Mouse (Mus musculus): ENCODE data around the gene Rnf113a2. TPM values are rescaled to one million over a fixed set of nuclear protein-coding genes. Genes with fewer than 3 reads are reported as not detected.

Rnf113a2 gene
- polyA plus RNA-seq, 1 experiment: 3.8 TPM

DNA sequence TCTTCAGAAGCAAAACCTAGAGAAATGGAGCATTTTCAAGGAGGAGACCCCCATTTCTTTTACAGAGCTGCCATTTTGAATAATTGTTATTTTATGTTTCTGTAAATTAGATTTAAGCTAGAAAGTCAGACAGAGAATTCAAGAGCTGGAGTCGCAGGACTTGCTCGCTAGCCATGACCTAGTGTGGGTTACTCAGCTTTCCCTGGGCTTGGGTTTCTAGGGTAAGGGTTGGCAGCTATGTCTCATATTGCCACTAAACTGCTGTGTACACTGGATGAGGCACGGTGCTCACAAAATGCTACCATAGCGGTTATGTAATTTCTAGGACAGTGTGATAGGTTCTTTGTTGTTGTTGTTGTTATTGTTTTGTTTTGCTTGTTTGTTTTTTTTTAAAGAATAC, 24.3 kb upstream of the Rnf113a2 start:
- no peaks in the 10 kb centered on the region for H3K27me3 ChIP-seq (ENCODE audit: control insufficient read depth, insufficient read depth, insufficient read length)
- H3K79me2 ChIP-seq (ENCODE audit: control insufficient read depth, insufficient read depth): no peaks in the 10 kb centered on the region
- H3ac ChIP-seq (ENCODE audit: control insufficient read depth, insufficient read length): no peak overlapping the region
- no peak overlapping the region for H3K4me2 ChIP-seq (ENCODE audit: low read depth)
- TF ChIP-seq MYOD1 (IDR thresholded peaks at IDR 0.05; ENCODE audit: control insufficient read depth in 1 of 3, insufficient read length in 2 of 3, low read depth in 2 of 3): no peak
- no peak for TF ChIP-seq POLR2AphosphoS2 (IDR thresholded peaks at IDR 0.05; ENCODE audit: insufficient read length, low read depth)
- TF ChIP-seq USF1 (IDR thresholded peaks at IDR 0.05; ENCODE audit: low read depth): no peak
- TF ChIP-seq E2F4 (IDR thresholded peaks at IDR 0.05; ENCODE audit: insufficient read depth): no peak
- TF ChIP-seq MAX (IDR thresholded peaks at IDR 0.05; ENCODE audit: low read depth): no peak
- TF ChIP-seq SRF (IDR thresholded peaks at IDR 0.05; ENCODE audit: control insufficient read depth, insufficient read length, low read depth): no peak
- no peak for TF ChIP-seq TCF3 (IDR thresholded peaks at IDR 0.05; ENCODE audit: insufficient read length, low read depth)
- TF ChIP-seq MYOG (IDR thresholded peaks at IDR 0.05; ENCODE audit: control insufficient read depth in 1 of 3, insufficient read depth in 1 of 3, insufficient read length in 2 of 3, low read depth in 2 of 3): no peak
- TF ChIP-seq TCF12 (IDR thresholded peaks at IDR 0.05; ENCODE audit: insufficient read depth, poor library complexity, severe bottlenecking): no peak
- no peak overlapping the region for H3K4me3 ChIP-seq
- no peaks in the 10 kb centered on the region for H3K36me3 ChIP-seq (ENCODE audit: control insufficient read depth, insufficient read depth)

GRCm38 (mm10) chr12:84393847-84394246, 23.1 kb upstream of the Rnf113a2 start:
- Histone ChIP-seq H3K4me2 (ENCODE audit: low read depth) (no peak overlapping the region), H3K36me3 (ENCODE audit: control insufficient read depth, insufficient read depth) (no peaks in the 10 kb centered on the region), H3K79me2 (ENCODE audit: control insufficient read depth, insufficient read depth) (no peaks in the 10 kb centered on the region), H3K27me3 (ENCODE audit: control insufficient read depth, insufficient read depth, insufficient read length) (no peaks in the 10 kb centered on the region), H3K4me3 (no peak overlapping the region), H3ac (ENCODE audit: control insufficient read depth, insufficient read length) (no peak overlapping the region)
- TF ChIP-seq E2F4 (IDR thresholded peaks at IDR 0.05; ENCODE audit: insufficient read depth): no peak

- H3K4me3 ChIP-seq: no peak overlapping the region
- TF ChIP-seq SRF (IDR thresholded peaks at IDR 0.05; ENCODE audit: control insufficient read depth, insufficient read length, low read depth) (no peak), USF1 (IDR thresholded peaks at IDR 0.05; ENCODE audit: low read depth) (no peak), TCF3 (IDR thresholded peaks at IDR 0.05; ENCODE audit: insufficient read length, low read depth) (no peak), TCF12 (IDR thresholded peaks at IDR 0.05; ENCODE audit: insufficient read depth, poor library complexity, severe bottlenecking) (no peak), MYOG (IDR thresholded peaks at IDR 0.05; ENCODE audit: control insufficient read depth in 1 of 3, insufficient read depth in 1 of 3, insufficient read length in 2 of 3, low read depth in 2 of 3) (no peak), MAX (IDR thresholded peaks at IDR 0.05; ENCODE audit: low read depth) (no peak), E2F4 (IDR thresholded peaks at IDR 0.05; ENCODE audit: insufficient read depth) (no peak), REST (IDR thresholded peaks at IDR 0.05; ENCODE audit: insufficient read depth, insufficient read length) (no peak), MYOD1 (IDR thresholded peaks at IDR 0.05; ENCODE audit: control insufficient read depth in 1 of 3, insufficient read length in 2 of 3, low read depth in 2 of 3) (no peak), CEBPB (IDR thresholded peaks at IDR 0.05; ENCODE audit: insufficient read depth, poor library complexity, severe bottlenecking) (no peak), POLR2AphosphoS2 (IDR thresholded peaks at IDR 0.05; ENCODE audit: insufficient read length, low read depth) (no peak), POLR2A (IDR thresholded peaks at IDR 0.05; ENCODE audit: insufficient read length, low read depth) (no peak)
- no peak overlapping the region for H3ac ChIP-seq (ENCODE audit: control insufficient read depth, insufficient read length)
- H3K79me2 ChIP-seq (ENCODE audit: control insufficient read depth, insufficient read depth): no peaks in the 10 kb centered on the region
- H3K27me3 ChIP-seq (ENCODE audit: control insufficient read depth, insufficient read depth, insufficient read length): no peaks in the 10 kb centered on the region
- H3K4me2 ChIP-seq (ENCODE audit: low read depth): no peak overlapping the region
- H3K36me3 ChIP-seq (ENCODE audit: control insufficient read depth, insufficient read depth): no peaks in the 10 kb centered on the region
Measured at GRCm38 (mm10) chr12:84396947-84397679, 19.9 kb upstream of the Rnf113a2 start.

DNA sequence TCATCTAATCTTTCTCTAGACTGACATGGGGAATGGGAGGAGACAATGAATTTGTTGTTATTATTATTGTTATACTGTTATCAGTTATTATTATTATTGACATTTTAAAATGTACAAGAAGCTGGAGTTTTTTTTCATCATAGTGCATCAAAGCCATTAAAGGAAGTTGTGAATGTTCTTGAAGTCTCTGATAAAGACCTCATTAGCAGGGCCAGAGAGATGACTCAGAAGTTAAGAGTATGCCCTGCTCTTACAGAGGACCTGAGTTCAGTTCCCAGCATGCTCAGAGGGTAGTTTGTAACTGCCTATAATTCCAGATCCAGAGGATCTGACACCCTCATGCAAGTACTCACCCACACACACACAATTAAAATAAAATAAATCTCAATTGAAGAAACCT, 19.3 kb upstream of the Rnf113a2 start:
- Histone ChIP-seq H3K4me2 (ENCODE audit: low read depth) (no peak overlapping the region), H3K27me3 (ENCODE audit: control insufficient read depth, insufficient read depth, insufficient read length) (no peaks in the 10 kb centered on the region), H3ac (ENCODE audit: control insufficient read depth, insufficient read length) (no peak overlapping the region), H3K4me3 (no peak overlapping the region), H3K79me2 (ENCODE audit: control insufficient read depth, insufficient read depth) (no peaks in the 10 kb centered on the region), H3K36me3 (ENCODE audit: control insufficient read depth, insufficient read depth) (no peaks in the 10 kb centered on the region)
- no peak for TF ChIP-seq TCF12 (IDR thresholded peaks at IDR 0.05; ENCODE audit: insufficient read depth, poor library complexity, severe bottlenecking)
- no peak for TF ChIP-seq MYOG (IDR thresholded peaks at IDR 0.05; ENCODE audit: control insufficient read depth in 1 of 3, insufficient read depth in 1 of 3, insufficient read length in 2 of 3, low read depth in 2 of 3)
- no peak for TF ChIP-seq CEBPB (IDR thresholded peaks at IDR 0.05; ENCODE audit: insufficient read depth, poor library complexity, severe bottlenecking)
- TF ChIP-seq MYOD1 (IDR thresholded peaks at IDR 0.05; ENCODE audit: control insufficient read depth in 1 of 3, insufficient read length in 2 of 3, low read depth in 2 of 3): no peak
- TF ChIP-seq USF1 (IDR thresholded peaks at IDR 0.05; ENCODE audit: low read depth): no peak
- TF ChIP-seq POLR2A (IDR thresholded peaks at IDR 0.05; ENCODE audit: insufficient read length, low read depth): no peak
- no peak for TF ChIP-seq E2F4 (IDR thresholded peaks at IDR 0.05; ENCODE audit: insufficient read depth)
- TF ChIP-seq POLR2AphosphoS2 (IDR thresholded peaks at IDR 0.05; ENCODE audit: insufficient read length, low read depth): no peak

DNA sequence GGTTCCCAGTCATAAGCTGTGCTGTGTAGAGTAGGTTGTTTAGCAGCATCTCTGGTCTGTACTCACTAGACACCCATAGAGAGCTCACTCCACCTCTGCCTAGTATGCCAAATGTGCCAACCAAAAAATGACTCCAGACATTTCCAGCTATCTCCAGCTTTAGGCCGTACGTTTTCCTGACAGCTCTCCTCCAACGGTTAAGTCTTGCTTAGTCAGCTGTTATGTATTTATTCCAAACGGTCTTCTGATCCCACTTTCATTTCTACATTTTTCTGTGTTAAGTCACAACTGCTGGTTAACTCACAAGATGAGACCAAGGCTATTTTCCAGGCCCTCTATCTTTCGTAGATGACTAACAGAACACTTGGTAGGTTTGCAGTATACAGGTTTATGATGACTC, 18.4 kb upstream of the Rnf113a2 start:
- Histone ChIP-seq H3K4me2 (ENCODE audit: low read depth) (no peak overlapping the region), H3K4me3 (no peak overlapping the region), H3ac (ENCODE audit: control insufficient read depth, insufficient read length) (no peak overlapping the region), H3K79me2 (ENCODE audit: control insufficient read depth, insufficient read depth) (no peaks in the 10 kb centered on the region), H3K36me3 (ENCODE audit: control insufficient read depth, insufficient read depth) (no peaks in the 10 kb centered on the region), H3K27me3 (ENCODE audit: control insufficient read depth, insufficient read depth, insufficient read length) (no peaks in the 10 kb centered on the region)
- TF ChIP-seq USF1 (IDR thresholded peaks at IDR 0.05; ENCODE audit: low read depth) (no peak), MYOG (IDR thresholded peaks at IDR 0.05; ENCODE audit: control insufficient read depth in 1 of 3, insufficient read depth in 1 of 3, insufficient read length in 2 of 3, low read depth in 2 of 3) (no peak), SRF (IDR thresholded peaks at IDR 0.05; ENCODE audit: control insufficient read depth, insufficient read length, low read depth) (no peak), TCF12 (IDR thresholded peaks at IDR 0.05; ENCODE audit: insufficient read depth, poor library complexity, severe bottlenecking) (no peak), REST (IDR thresholded peaks at IDR 0.05; ENCODE audit: insufficient read depth, insufficient read length) (no peak), CEBPB (IDR thresholded peaks at IDR 0.05; ENCODE audit: insufficient read depth, poor library complexity, severe bottlenecking) (no peak), E2F4 (IDR thresholded peaks at IDR 0.05; ENCODE audit: insufficient read depth) (no peak)
